Mouse (Mus musculus) macrophage (primary cell): Measurements from ENCODE around the gene Chst11. TPM values are rescaled to one million over a fixed set of nuclear protein-coding genes. Genes with fewer than 3 reads are reported as not detected.

Source experiments
- H3K27ac ChIP-seq: fragments of 350-480 bp; formaldehyde crosslinking; 2 replicates; pipeline ENCODE4 v1.9.0; 2021
- H3K36me3 ChIP-seq: fragments of 350-480 bp; formaldehyde crosslinking; 2 replicates; pipeline ENCODE4 v1.9.0; 2021; ENCODE audit errors: inconsistent target
- H3K4me3 ChIP-seq: fragments of 350-480 bp; formaldehyde crosslinking; 2 replicates; pipeline ENCODE4 v1.9.0; 2021; ENCODE audit errors: inconsistent target
- H3K79me2 ChIP-seq: fragments of 350-480 bp; formaldehyde crosslinking; 2 replicates; pipeline ENCODE4 v1.9.0; 2021; ENCODE audit errors: inconsistent target
- WGBS: methylation state at CpG from one replicate; pipeline ENCODE4 v1.1.7; 2026; ENCODE audit warnings: inconsistent platforms; ENCODE audit not compliant: missing documents; 5-methylcytosine and 5-hydroxymethylcytosine counted together
- polyA plus RNA-seq: library from polyadenylated mRNA; stranded (reverse); fragments of 250-400 nt; gene quantifications from 3 replicates; pipeline ENCODE4 v1.2.4, GENCODE M21; 2018; ENCODE audit warnings: inconsistent platforms

Chst11 gene
- polyA plus RNA-seq, 1 experiment from 2014 or later = 10.6 TPM

GRCm38 (mm10) chr10:83090185-83090584 lies 104.9 kb downstream of the Chst11 start:
- 93% methylated on average over 7 of the region's 8 CpGs for WGBS
- no peak overlapping the region for H3K27ac ChIP-seq
- no peaks in the 10 kb centered on the region for H3K36me3 ChIP-seq
- no peak overlapping the region for H3K4me3 ChIP-seq
- H3K79me2 ChIP-seq = no peaks in the 10 kb centered on the region

GRCm38 (mm10) chr10:83093705-83094104 lies 108.4 kb downstream of the Chst11 start:
- Histone ChIP-seq H3K4me3 (no peak overlapping the region), H3K27ac (no peak overlapping the region), H3K79me2 (no peaks in the 10 kb centered on the region), H3K36me3 (no peaks in the 10 kb centered on the region)
- 79% methylated on average over 6 of the region's 6 CpGs for WGBS

GRCm38 (mm10) chr10:83094248-83094647 lies 109.0 kb downstream of the Chst11 start:
- no peak overlapping the region for H3K4me3 ChIP-seq
- no peaks in the 10 kb centered on the region for H3K79me2 ChIP-seq
- H3K36me3 ChIP-seq = no peaks in the 10 kb centered on the region
- H3K27ac ChIP-seq = no peak overlapping the region
- WGBS = 53% methylated on average over 8 of the region's 10 CpGs

- Histone ChIP-seq H3K27ac (peak overlapping the region; percentile 22), H3K79me2 (no peaks in the 10 kb centered on the region), H3K36me3 (no peaks in the 10 kb centered on the region), H3K4me3 (no peak overlapping the region)
- WGBS = 43% methylated on average over 16 of the region's 16 CpGs
Observed at GRCm38 (mm10) chr10:83094821-83095725, 109.8 kb downstream of the Chst11 start.

GRCm38 (mm10) chr10:83096257-83096656 lies 111.0 kb downstream of the Chst11 start:
- 90% methylated on average over 6 of the region's 6 CpGs for WGBS

GRCm38 (mm10) chr10:83098940-83099339 lies 113.6 kb downstream of the Chst11 start:
- Histone ChIP-seq H3K27ac (no peak overlapping the region), H3K4me3 (no peak overlapping the region), H3K36me3 (no peaks in the 10 kb centered on the region), H3K79me2 (no peaks in the 10 kb centered on the region)
- WGBS = 84% methylated on average over 10 of the region's 10 CpGs

More at GRCm38 (mm10) chr10:83096257-83096656, 111.0 kb downstream of the Chst11 start:
- Histone ChIP-seq H3K27ac (no peak overlapping the region), H3K36me3 (no peaks in the 10 kb centered on the region), H3K4me3 (no peak overlapping the region), H3K79me2 (no peaks in the 10 kb centered on the region)

- Histone ChIP-seq H3K79me2 (no peaks in the 10 kb centered on the region), H3K27ac (no peak overlapping the region), H3K4me3 (no peak overlapping the region), H3K36me3 (no peaks in the 10 kb centered on the region)
- 92% methylated on average over 3 of the region's 3 CpGs for WGBS
Observed at GRCm38 (mm10) chr10:83099669-83100068, 114.4 kb downstream of the Chst11 start.

- H3K79me2 ChIP-seq = no peaks in the 10 kb centered on the region
- no peaks in the 10 kb centered on the region for H3K36me3 ChIP-seq
- no peak overlapping the region for H3K4me3 ChIP-seq
- H3K27ac ChIP-seq = peak overlapping the region; percentile 88
- WGBS = 5% methylated on average over 8 of the region's 8 CpGs
Observed at GRCm38 (mm10) chr10:83100890-83101289, 115.6 kb downstream of the Chst11 start.

- Histone ChIP-seq H3K79me2 (no peaks in the 10 kb centered on the region), H3K36me3 (no peaks in the 10 kb centered on the region), H3K4me3 (no peak overlapping the region), H3K27ac (peak overlapping the region; percentile 88)
- 60% methylated on average over 9 of the region's 9 CpGs for WGBS
Observed at GRCm38 (mm10) chr10:83101421-83102207, 116.3 kb downstream of the Chst11 start.

- WGBS = 96% methylated on average over 15 of the region's 15 CpGs
- Histone ChIP-seq H3K27ac (no peak overlapping the region), H3K4me3 (no peak overlapping the region), H3K79me2 (no peaks in the 10 kb centered on the region), H3K36me3 (no peaks in the 10 kb centered on the region)
Observed at GRCm38 (mm10) chr10:83102745-83103144, 117.4 kb downstream of the Chst11 start.

- Histone ChIP-seq H3K36me3 (no peaks in the 10 kb centered on the region), H3K79me2 (no peaks in the 10 kb centered on the region), H3K4me3 (no peak overlapping the region), H3K27ac (no peak overlapping the region)
- 93% methylated on average over 8 of the region's 8 CpGs for WGBS
Observed at GRCm38 (mm10) chr10:83104221-83104620, 118.9 kb downstream of the Chst11 start.

GRCm38 (mm10) chr10:83106152-83106746 lies 121.0 kb downstream of the Chst11 start:
- Histone ChIP-seq H3K27ac (no peak overlapping the region), H3K36me3 (no peaks in the 10 kb centered on the region), H3K79me2 (no peaks in the 10 kb centered on the region), H3K4me3 (no peak overlapping the region)
- over 99% methylated on average over 7 of the region's 7 CpGs for WGBS

GRCm38 (mm10) chr10:83107385-83107784 lies 122.1 kb downstream of the Chst11 start:
- 81% methylated on average over 8 of the region's 8 CpGs for whole genome bisulfite sequencing
- H3K4me3 ChIP-seq = no peak overlapping the region
- H3K79me2 ChIP-seq = no peaks in the 10 kb centered on the region

GRCm38 (mm10) chr10:83107921-83108738 lies 122.8 kb downstream of the Chst11 start:
- 72% methylated on average over 21 of the region's 21 CpGs for WGBS
- H3K79me2 ChIP-seq = no peaks in the 10 kb centered on the region
- no peak overlapping the region for H3K4me3 ChIP-seq
- H3K27ac ChIP-seq = peak overlapping the region; percentile 36
- no peaks in the 10 kb centered on the region for H3K36me3 ChIP-seq

More at GRCm38 (mm10) chr10:83107385-83107784, 122.1 kb downstream of the Chst11 start:
- Histone ChIP-seq H3K36me3 (no peaks in the 10 kb centered on the region), H3K27ac (no peak overlapping the region)
